Mouse (Mus musculus) hindbrain, embryonic 12.5 days (tissue): Measurements from ENCODE around the gene Vmn2r124. TPM values are rescaled to one million over a fixed set of nuclear protein-coding genes. Genes with fewer than 3 reads are reported as not detected.
"Not testable (repeated sequence)": the region's sequence is repeated elsewhere in the genome, so short reads cannot be mapped to it uniquely, and the experiment has no call there.

Experiments used
- ATAC-seq: fragments of 200-750 bp; cut with Nextera tagmentation; 2 replicates; pipeline ENCODE4 v1.8.0; 2017; ENCODE audit warnings: moderate TSS enrichment; ENCODE audit not compliant: low FRiP score
- H3K27ac ChIP-seq: fragments of 300-500 bp; sonication (generic); 2 replicates; pipeline ENCODE4 v1.5.1; 2016; ENCODE audit warnings: mild to moderate bottlenecking
- H3K27me3 ChIP-seq: fragments of 300-500 bp; sonication (generic); 2 replicates; pipeline ENCODE4 v1.6.1; 2016; ENCODE audit warnings: mild to moderate bottlenecking
- H3K36me3 ChIP-seq: fragments of 300-500 bp; sonication (generic); 2 replicates; pipeline ENCODE4 v1.6.1; 2016; ENCODE audit warnings: mild to moderate bottlenecking
- H3K4me1 ChIP-seq: fragments of 300-500 bp; sonication (generic); 2 replicates; pipeline ENCODE4 v1.6.1; 2016
- H3K4me2 ChIP-seq: fragments of 300-500 bp; sonication (generic); replicated peaks from 2 replicates; pipeline ENCODE4 v1.6.1; 2016; ENCODE audit warnings: mild to moderate bottlenecking
- H3K4me3 ChIP-seq: fragments of 300-500 bp; sonication (generic); 2 replicates; pipeline ENCODE4 v1.5.1; 2016; ENCODE audit warnings: mild to moderate bottlenecking
- H3K9ac ChIP-seq: fragments of 300-500 bp; sonication (generic); 2 replicates; pipeline ENCODE4 v1.6.1; 2016; ENCODE audit warnings: mild to moderate bottlenecking, moderate library complexity
- H3K9me3 ChIP-seq: fragments of 300-500 bp; sonication (generic); replicated peaks from 2 replicates; pipeline ENCODE4 v1.6.1; 2016; ENCODE audit warnings: mild to moderate bottlenecking
- WGBS: fragments of 180-500 bp; shearing (Covaris S2); methylation state at CpG from one replicate; pipeline ENCODE4 v1.1.7; 2016; 5-methylcytosine and 5-hydroxymethylcytosine counted together
- polyA plus RNA-seq: library from polyadenylated mRNA; unstranded; fragments of >200 nt; fragmentation: Nextera tagmentation; extraction: Ambion mirVana; gene quantifications from 2 replicates; pipeline ENCODE4 v1.2.1, GENCODE M21; 2016

Vmn2r124 gene
- not detected in 2 replicates for polyA plus RNA-seq

DNA sequence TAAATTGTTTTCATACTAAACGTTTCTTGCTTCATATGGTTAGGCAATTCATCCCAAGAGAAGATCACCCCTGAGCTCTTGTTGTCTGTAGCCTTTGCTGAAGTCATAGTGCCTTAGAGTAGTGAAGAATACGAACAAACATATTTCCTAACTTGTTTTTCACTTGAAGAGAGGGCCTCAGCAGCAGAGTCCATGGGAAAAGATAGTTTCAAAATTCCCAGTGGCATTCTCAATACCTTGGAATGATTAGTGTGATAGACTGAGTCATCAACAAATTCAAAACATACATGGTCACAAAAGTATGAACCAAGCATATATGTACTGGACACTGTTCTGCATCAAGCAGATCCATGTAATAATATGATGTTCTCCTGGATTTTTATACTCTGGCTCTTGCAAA, at the start of gene Vmn2r124:
Vmn2r124 (plus strand) TSS at position 301 of the 400 bp plus-strand sequence.
- H3K36me3 ChIP-seq = no peaks in the 10 kb centered on the region
- ATAC-seq = no peak
- no peak within 1 kb of the TSS for H3K4me2 ChIP-seq
- no peaks in the 10 kb centered on the region for H3K9me3 ChIP-seq
- H3K27me3 ChIP-seq = no peaks in the 10 kb centered on the region
- WGBS = 52% methylated on average over 2 of the region's 2 CpGs
- H3K4me3 ChIP-seq = no peak within 1 kb of the TSS
- no peaks in the 10 kb centered on the region for H3K4me1 ChIP-seq
- H3K9ac ChIP-seq = no peak within 1 kb of the TSS
- no peak within 1 kb of the TSS for H3K27ac ChIP-seq

DNA sequence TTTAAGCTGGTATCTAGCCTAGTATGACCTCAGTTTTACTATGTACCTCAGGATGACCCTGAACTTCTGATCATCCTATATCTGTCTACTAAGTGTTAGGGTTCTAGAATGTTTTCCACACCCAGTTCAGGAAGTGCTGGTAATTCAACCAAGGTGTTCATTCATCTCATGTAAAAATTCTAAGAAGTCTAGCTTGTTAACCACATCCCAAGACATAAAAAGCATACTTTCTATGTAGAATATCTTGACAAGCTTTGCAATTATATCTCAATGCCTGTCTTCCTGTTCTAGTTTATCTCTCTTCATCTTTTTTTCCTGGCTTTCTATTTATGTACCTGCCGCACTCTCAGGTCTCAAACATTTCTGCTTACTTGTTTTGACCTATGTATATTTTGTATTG, 44.5 kb upstream of the Vmn2r124 start:
- H3K4me1 ChIP-seq = no peaks in the 10 kb centered on the region
- no peaks in the 10 kb centered on the region for H3K9me3 ChIP-seq
- H3K4me2 ChIP-seq = no peak overlapping the region
- WGBS = 93% methylated on average over 1 of the region's 1 CpGs
- H3K27me3 ChIP-seq = no peaks in the 10 kb centered on the region
- no peak for ATAC-seq
- no peak overlapping the region for H3K4me3 ChIP-seq
- H3K27ac ChIP-seq = no peak overlapping the region
- no peak overlapping the region for H3K9ac ChIP-seq
- H3K36me3 ChIP-seq = no peaks in the 10 kb centered on the region

DNA sequence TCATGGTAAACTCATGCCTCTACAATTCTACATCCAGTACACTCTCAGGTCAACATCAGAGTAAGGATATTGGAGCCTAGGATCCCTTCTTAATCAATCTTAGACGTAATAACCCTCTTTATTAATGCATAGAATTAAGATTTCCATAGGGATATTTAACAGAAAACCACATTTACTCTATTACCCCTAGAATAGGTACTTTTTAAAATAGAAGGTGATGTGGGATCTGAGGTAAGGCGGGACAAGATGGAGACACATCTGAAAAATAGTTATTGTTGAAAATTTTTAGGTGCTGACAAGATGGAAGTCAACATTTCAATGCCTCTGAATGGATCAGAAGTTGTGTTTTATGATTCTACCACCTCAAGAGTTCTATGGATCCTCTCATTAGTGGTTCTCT, 27.8 kb upstream of the Vmn2r124 start, which contains the start of gene Fpr-rs4:
Fpr-rs4 (plus strand) TSS at position 301 of the 400 bp plus-strand sequence.
- H3K27ac ChIP-seq = no peak within 1 kb of the TSS
- H3K4me2 ChIP-seq = no peak within 1 kb of the TSS
- WGBS = 62% methylated on average over 2 of the region's 2 CpGs

DNA sequence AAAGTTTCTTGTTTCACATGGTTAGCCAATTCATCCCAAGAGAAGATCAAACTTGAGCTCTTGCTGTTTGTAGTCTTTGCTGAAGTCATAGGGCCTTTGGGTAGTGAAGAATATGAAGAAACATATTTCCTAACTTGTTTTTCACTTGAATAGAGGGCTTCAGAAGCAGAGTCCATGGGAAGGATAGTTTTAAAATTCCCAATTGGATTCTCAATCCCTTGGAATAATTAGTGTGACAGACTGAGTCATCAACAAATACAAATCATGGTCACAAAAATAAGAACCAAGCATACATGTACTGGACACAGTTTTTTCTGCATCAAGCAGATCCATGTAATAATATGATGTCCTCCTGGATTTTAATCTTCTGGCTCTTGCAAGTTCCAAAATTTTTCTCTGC, 35.5 kb downstream of the Vmn2r124 start, which contains the start of gene Vmn2r91:
Vmn2r91 (plus strand) TSS at position 301 of the 400 bp plus-strand sequence.
- H3K9ac ChIP-seq, H3K27me3 ChIP-seq, H3K4me3 ChIP-seq, H3K4me2 ChIP-seq, H3K9me3 ChIP-seq, H3K4me1 ChIP-seq, H3K27ac ChIP-seq, ATAC-seq, H3K36me3 ChIP-seq: not testable (repeated sequence)

More for the DNA sequence above, 27.8 kb upstream of the Vmn2r124 start, which contains the start of gene Fpr-rs4:
- Histone ChIP-seq H3K4me3 (no peak within 1 kb of the TSS), H3K4me1 (no peaks in the 10 kb centered on the region), H3K36me3 (no peaks in the 10 kb centered on the region), H3K27me3 (no peaks in the 10 kb centered on the region), H3K9ac (no peak within 1 kb of the TSS), H3K9me3 (no peaks in the 10 kb centered on the region)
- no peak for ATAC-seq

DNA sequence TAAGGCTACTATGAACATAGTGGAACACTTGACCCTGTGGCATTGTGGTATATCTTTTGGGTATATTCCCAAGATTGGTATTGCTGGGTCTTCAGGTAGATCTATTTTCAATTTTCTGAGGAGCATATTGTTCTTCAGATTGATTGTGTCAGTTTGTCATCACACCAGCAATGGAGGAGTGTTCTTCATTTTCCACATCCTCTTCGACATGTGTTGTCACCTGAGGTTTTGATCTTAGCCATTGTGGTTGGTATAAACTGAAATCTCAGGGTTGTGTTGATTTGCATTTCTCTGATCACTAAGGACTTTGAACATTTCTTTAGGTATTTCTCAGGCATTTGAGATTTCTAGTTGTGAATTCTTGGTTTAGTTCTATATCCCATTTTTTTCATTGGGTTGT, 46.4 kb downstream of the Vmn2r124 start:
- not testable (repeated sequence) for H3K36me3 ChIP-seq, H3K9ac ChIP-seq, ATAC-seq, H3K27ac ChIP-seq, H3K27me3 ChIP-seq, H3K9me3 ChIP-seq, H3K4me1 ChIP-seq, H3K4me2 ChIP-seq, H3K4me3 ChIP-seq
- WGBS = 48% methylated on average over 1 of the region's 1 CpGs

DNA sequence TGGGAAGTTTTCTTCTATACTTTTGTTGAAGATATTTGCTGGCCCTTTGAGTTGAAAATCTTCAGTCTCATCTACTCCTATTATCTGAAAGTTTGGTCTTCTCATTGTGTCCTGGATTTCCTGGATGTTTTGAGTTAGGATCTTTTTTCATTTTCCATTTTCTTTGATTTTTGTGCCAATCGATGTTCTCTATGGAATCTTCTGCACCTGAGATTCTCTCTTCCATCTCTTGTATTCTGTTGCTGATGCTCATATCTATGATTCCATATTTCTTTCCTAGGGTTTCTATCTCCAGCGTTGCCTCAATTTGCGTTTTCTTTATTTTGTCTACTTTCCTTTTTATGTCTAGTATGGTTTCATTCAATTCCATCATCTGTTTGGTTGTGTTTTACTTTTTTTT, 53.0 kb downstream of the Vmn2r124 start:
- 86% methylated on average over 3 of the region's 3 CpGs for WGBS
- ATAC-seq, H3K9ac ChIP-seq, H3K27me3 ChIP-seq, H3K4me1 ChIP-seq, H3K36me3 ChIP-seq, H3K4me2 ChIP-seq, H3K9me3 ChIP-seq, H3K27ac ChIP-seq, H3K4me3 ChIP-seq: not testable (repeated sequence)

Other genes with a start within 250 kb of the Vmn2r124 start
- gene Spaca6, start 222.3 kb upstream of the Vmn2r124 start, polyA plus RNA-seq = 50.5 and 56.4 TPM in 2 replicates
- gene Has1, start 194.2 kb upstream of the Vmn2r124 start, polyA plus RNA-seq = 1.3 and 1.4 TPM in 2 replicates
- gene Fpr1, start 165.5 kb upstream of the Vmn2r124 start, polyA plus RNA-seq = 0.23 TPM in 1 of 2 replicates, not detected in the other
- gene Fpr2, start 161.6 kb upstream of the Vmn2r124 start, polyA plus RNA-seq = not detected in 2 replicates
- not detected in 2 replicates for gene Fpr3, start 161.6 kb upstream of the Vmn2r124 start, polyA plus RNA-seq
- not detected in 2 replicates for gene Fpr-rs4, start 27.7 kb upstream of the Vmn2r124 start, polyA plus RNA-seq
- not detected in 2 replicates for gene Vmn2r91, start 35.6 kb downstream of the Vmn2r124 start, polyA plus RNA-seq
- not detected in 2 replicates for gene Vmn2r92, start 102.5 kb downstream of the Vmn2r124 start, polyA plus RNA-seq
- gene Vmn2r94, start 228.3 kb downstream of the Vmn2r124 start, polyA plus RNA-seq = not detected in 2 replicates
- gene Vmn2r93, start 248.7 kb downstream of the Vmn2r124 start, polyA plus RNA-seq = not detected in 2 replicates